Mouse (Mus musculus): Measurements from ENCODE around the gene Hsd17b14. TPM values are rescaled to one million over a fixed set of nuclear protein-coding genes. Genes with fewer than 3 reads are reported as not detected.
A peak's percentile ranks its signal among the peaks of the same experiment; 100 is the strongest.

Hsd17b14 gene
- polyA plus RNA-seq, 1 experiment from 2014 or later = not detected

- Histone ChIP-seq H3K4me2 (ENCODE audit: low read length) (peak overlapping the region; percentile 59), H3K4me3 (replicated peaks; ENCODE audit: low read depth, low read length) (peak overlapping the region; percentile 36), H3K27ac (replicated peaks; ENCODE audit: low read depth, low read length) (peak overlapping the region; percentile 65), H3K4me1 (ENCODE audit: control insufficient read depth, insufficient read depth, low read length) (no peaks in the 10 kb centered on the region), H3K36me3 (ENCODE audit: control insufficient read depth, insufficient read depth, low read length) (peaks cover 14% of the 10 kb centered on the region; the same call in 1 of the 2 replicates), H3K9ac (replicated peaks; ENCODE audit: low read length) (peak overlapping the region; percentile 44; the same call in 1 of the 2 replicates), H3K9me3 (ENCODE audit: control insufficient read depth, low read length) (no peaks in the 10 kb centered on the region), H3K27me3 (ENCODE audit: control insufficient read depth, insufficient read depth, low read length) (no peaks in the 10 kb centered on the region)
- 5% methylated on average over 19 of the region's 19 CpGs for WGBS
- DNase-seq = peak; percentile 96
- peak; percentile 98 for ATAC-seq (ENCODE audit: low FRiP score, low TSS enrichment)
These were observed 34.5 kb downstream of the Hsd17b14 start for GRCm38 (mm10) chr7:45589173-45589572.

GRCm38 (mm10) chr7:45589898-45590297 lies 35.2 kb downstream of the Hsd17b14 start:
- Histone ChIP-seq H3K9me3 (ENCODE audit: control insufficient read depth, low read length) (no peaks in the 10 kb centered on the region), H3K27ac (replicated peaks; ENCODE audit: low read depth, low read length) (no peak overlapping the region), H3K4me3 (replicated peaks; ENCODE audit: low read depth, low read length) (no peak overlapping the region), H3K36me3 (ENCODE audit: control insufficient read depth, insufficient read depth, low read length) (0 out of 2 replicates have a peak, but pooled peaks cover 12% of the 10 kb centered on the region), H3K4me2 (ENCODE audit: low read length) (no peak overlapping the region), H3K9ac (replicated peaks; ENCODE audit: low read length) (no peak overlapping the region), H3K27me3 (ENCODE audit: control insufficient read depth, insufficient read depth, low read length) (no peaks in the 10 kb centered on the region), H3K4me1 (ENCODE audit: control insufficient read depth, insufficient read depth, low read length) (no peaks in the 10 kb centered on the region)
- DNase-seq (no peak), ATAC-seq (ENCODE audit: low FRiP score, low TSS enrichment) (no peak)
- 95% methylated on average over 5 of the region's 5 CpGs for WGBS

DNA sequence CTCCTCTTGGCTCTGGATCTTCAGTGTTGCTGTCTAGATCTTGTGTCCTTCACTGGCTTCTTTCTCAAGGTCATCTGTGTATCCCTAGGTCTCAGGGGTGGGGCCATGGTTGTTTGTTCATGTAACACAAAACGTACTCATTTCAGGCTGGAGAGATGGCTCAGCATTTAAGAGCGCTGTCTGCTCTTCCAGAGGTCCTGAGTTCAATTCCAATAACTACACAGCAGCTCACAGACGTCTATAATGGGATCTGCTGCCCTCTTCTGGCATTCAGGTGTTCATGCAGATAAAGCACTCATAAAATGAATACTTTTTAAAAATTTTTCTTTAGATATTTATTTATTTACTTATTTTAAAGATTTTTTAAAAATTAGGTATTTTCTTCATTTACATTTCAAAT lies 36.2 kb downstream of the Hsd17b14 start:
- Histone ChIP-seq H3K4me2 (ENCODE audit: low read length) (no peak overlapping the region), H3K4me3 (replicated peaks; ENCODE audit: low read depth, low read length) (no peak overlapping the region), H3K4me1 (ENCODE audit: control insufficient read depth, insufficient read depth, low read length) (no peaks in the 10 kb centered on the region), H3K27me3 (ENCODE audit: control insufficient read depth, insufficient read depth, low read length) (no peaks in the 10 kb centered on the region), H3K9ac (replicated peaks; ENCODE audit: low read length) (no peak overlapping the region), H3K27ac (replicated peaks; ENCODE audit: low read depth, low read length) (no peak overlapping the region), H3K36me3 (ENCODE audit: control insufficient read depth, insufficient read depth, low read length) (0 out of 2 replicates have a peak, but pooled peaks cover 2% of the 10 kb centered on the region), H3K9me3 (ENCODE audit: control insufficient read depth, low read length) (no peaks in the 10 kb centered on the region)
- 63% methylated on average over 3 of the region's 3 CpGs for WGBS
- no peak for ATAC-seq (ENCODE audit: low FRiP score, low TSS enrichment)
- peak; percentile 31 for DNase-seq

DNA sequence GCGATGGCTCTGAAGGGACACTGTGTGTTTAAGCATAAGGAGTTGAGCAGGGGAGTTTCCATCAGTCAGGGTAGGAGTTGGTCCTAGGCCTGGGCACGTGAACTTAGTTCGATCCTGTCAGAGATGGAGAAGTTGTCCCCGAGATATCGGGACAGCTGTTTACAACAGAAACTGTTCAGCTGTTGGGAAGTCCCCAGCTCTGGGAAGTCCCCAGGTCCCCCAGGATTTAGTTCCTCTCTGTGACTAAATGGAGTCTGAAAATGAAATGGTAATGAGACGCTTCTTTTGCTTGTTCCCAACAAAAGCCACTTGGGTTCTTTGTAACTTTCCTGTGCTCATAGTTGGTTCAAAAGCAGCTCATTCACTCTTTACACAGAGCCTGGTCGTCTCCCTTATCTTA lies 37.2 kb downstream of the Hsd17b14 start:
- H3K27ac ChIP-seq (replicated peaks; ENCODE audit: low read depth, low read length) = no peak overlapping the region
- 75% methylated on average over 7 of the region's 7 CpGs for WGBS

GRCm38 (mm10) chr7:45593118-45593815 lies 38.6 kb downstream of the Hsd17b14 start:
- no peak overlapping the region for H3K9ac ChIP-seq (replicated peaks; ENCODE audit: low read length)
- DNase-seq = peak; percentile 84
- WGBS = 24% methylated on average over 10 of the region's 10 CpGs
- H3K4me3 ChIP-seq (replicated peaks; ENCODE audit: low read depth, low read length) = no peak overlapping the region
- no peak for ATAC-seq (ENCODE audit: low FRiP score, low TSS enrichment)
- no peaks in the 10 kb centered on the region for H3K4me1 ChIP-seq (ENCODE audit: control insufficient read depth, insufficient read depth, low read length)
- no peaks in the 10 kb centered on the region for H3K27me3 ChIP-seq (ENCODE audit: control insufficient read depth, insufficient read depth, low read length)
- no peaks in the 10 kb centered on the region for H3K9me3 ChIP-seq (ENCODE audit: control insufficient read depth, low read length)
- H3K27ac ChIP-seq (replicated peaks; ENCODE audit: low read depth, low read length) = no peak overlapping the region
- no peak overlapping the region for H3K4me2 ChIP-seq (ENCODE audit: low read length)
- H3K36me3 ChIP-seq (ENCODE audit: control insufficient read depth, insufficient read depth, low read length) = no peaks in the 10 kb centered on the region

More for the DNA sequence above, 37.2 kb downstream of the Hsd17b14 start:
- no peaks in the 10 kb centered on the region for H3K9me3 ChIP-seq (ENCODE audit: control insufficient read depth, low read length)
- no peak overlapping the region for H3K4me2 ChIP-seq (ENCODE audit: low read length)
- H3K27me3 ChIP-seq (ENCODE audit: control insufficient read depth, insufficient read depth, low read length) = no peaks in the 10 kb centered on the region
- H3K4me1 ChIP-seq (ENCODE audit: control insufficient read depth, insufficient read depth, low read length) = no peaks in the 10 kb centered on the region
- H3K36me3 ChIP-seq (ENCODE audit: control insufficient read depth, insufficient read depth, low read length) = no peaks in the 10 kb centered on the region
- H3K9ac ChIP-seq (replicated peaks; ENCODE audit: low read length) = no peak overlapping the region
- ATAC-seq (ENCODE audit: low FRiP score, low TSS enrichment) (no peak), DNase-seq (no peak)
- H3K4me3 ChIP-seq (replicated peaks; ENCODE audit: low read depth, low read length) = no peak overlapping the region

- H3K9ac ChIP-seq (replicated peaks; ENCODE audit: low read length) = no peak overlapping the region
- no peaks in the 10 kb centered on the region for H3K36me3 ChIP-seq (ENCODE audit: control insufficient read depth, insufficient read depth, low read length)
- no peak for DNase-seq
- H3K4me3 ChIP-seq (replicated peaks; ENCODE audit: low read depth, low read length) = no peak overlapping the region
- H3K4me2 ChIP-seq (ENCODE audit: low read length) = no peak overlapping the region
- H3K9me3 ChIP-seq (ENCODE audit: control insufficient read depth, low read length) = no peaks in the 10 kb centered on the region
- H3K27me3 ChIP-seq (ENCODE audit: control insufficient read depth, insufficient read depth, low read length) = no peaks in the 10 kb centered on the region
- WGBS = 86% methylated on average over 4 of the region's 4 CpGs
- no peak overlapping the region for H3K27ac ChIP-seq (replicated peaks; ENCODE audit: low read depth, low read length)
- H3K4me1 ChIP-seq (ENCODE audit: control insufficient read depth, insufficient read depth, low read length) = no peaks in the 10 kb centered on the region
- ATAC-seq (ENCODE audit: low FRiP score, low TSS enrichment) = no peak
These were observed 40.5 kb downstream of the Hsd17b14 start for GRCm38 (mm10) chr7:45595176-45595575.

GRCm38 (mm10) chr7:45596107-45596506 lies 41.4 kb downstream of the Hsd17b14 start:
- no peaks in the 10 kb centered on the region for H3K9me3 ChIP-seq (ENCODE audit: control insufficient read depth, low read length)
- ATAC-seq (ENCODE audit: low FRiP score, low TSS enrichment) (no peak), DNase-seq (no peak)
- no peak overlapping the region for H3K9ac ChIP-seq (replicated peaks; ENCODE audit: low read length)
- H3K36me3 ChIP-seq (ENCODE audit: control insufficient read depth, insufficient read depth, low read length) = no peaks in the 10 kb centered on the region
- WGBS = 85% methylated on average over 1 of the region's 1 CpGs
- H3K4me2 ChIP-seq (ENCODE audit: low read length) = no peak overlapping the region
- no peak overlapping the region for H3K4me3 ChIP-seq (replicated peaks; ENCODE audit: low read depth, low read length)
- H3K27me3 ChIP-seq (ENCODE audit: control insufficient read depth, insufficient read depth, low read length) = no peaks in the 10 kb centered on the region
- H3K4me1 ChIP-seq (ENCODE audit: control insufficient read depth, insufficient read depth, low read length) = no peaks in the 10 kb centered on the region
- no peak overlapping the region for H3K27ac ChIP-seq (replicated peaks; ENCODE audit: low read depth, low read length)

DNA sequence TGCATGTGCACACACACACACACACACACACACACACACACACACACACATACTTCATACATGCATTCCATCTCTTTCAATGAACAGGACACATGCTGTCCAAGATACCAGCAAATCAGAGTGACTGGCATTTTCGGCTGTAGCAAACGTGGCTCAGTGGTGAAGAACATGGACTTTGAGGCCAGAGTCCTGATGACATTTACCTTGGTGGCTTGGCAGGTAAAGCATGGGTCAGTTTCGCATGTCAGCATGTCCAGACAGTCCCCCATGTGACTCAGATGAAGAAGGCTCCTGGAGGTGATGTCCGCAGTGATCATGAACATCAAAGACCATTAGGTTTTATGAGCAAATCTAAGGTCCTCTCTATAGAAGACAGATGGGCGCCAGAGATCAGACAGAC lies 42.3 kb downstream of the Hsd17b14 start:
- DNase-seq (no peak), ATAC-seq (ENCODE audit: low FRiP score, low TSS enrichment) (no peak)
- WGBS = 92% methylated on average over 5 of the region's 5 CpGs
- no peaks in the 10 kb centered on the region for H3K36me3 ChIP-seq (ENCODE audit: control insufficient read depth, insufficient read depth, low read length)
- H3K27ac ChIP-seq (replicated peaks; ENCODE audit: low read depth, low read length) = no peak overlapping the region
- no peaks in the 10 kb centered on the region for H3K4me1 ChIP-seq (ENCODE audit: control insufficient read depth, insufficient read depth, low read length)
- H3K9me3 ChIP-seq (ENCODE audit: control insufficient read depth, low read length) = no peaks in the 10 kb centered on the region
- H3K9ac ChIP-seq (replicated peaks; ENCODE audit: low read length) = no peak overlapping the region
- H3K4me2 ChIP-seq (ENCODE audit: low read length) = no peak overlapping the region
- H3K4me3 ChIP-seq (replicated peaks; ENCODE audit: low read depth, low read length) = no peak overlapping the region
- H3K27me3 ChIP-seq (ENCODE audit: control insufficient read depth, insufficient read depth, low read length) = no peaks in the 10 kb centered on the region

DNA sequence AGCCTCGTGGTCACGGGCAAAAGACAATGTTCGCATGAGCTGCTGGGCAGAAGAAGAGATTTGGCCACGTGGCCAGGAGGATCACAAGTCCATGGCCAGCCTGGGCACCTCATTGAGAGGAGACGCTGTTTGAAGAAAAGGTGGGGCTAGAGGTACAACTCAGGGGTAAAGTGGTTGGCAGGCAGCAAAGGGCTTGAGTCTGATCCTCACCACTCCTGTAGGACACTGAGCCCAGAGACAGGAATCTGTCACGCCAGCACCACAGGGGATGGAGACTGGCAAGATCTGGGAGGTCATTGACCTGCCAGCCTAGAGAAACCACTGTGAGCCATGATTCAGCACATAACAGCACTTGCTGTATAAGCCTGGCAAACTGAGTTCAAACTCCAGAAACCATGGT lies 42.8 kb downstream of the Hsd17b14 start:
- Histone ChIP-seq H3K36me3 (ENCODE audit: control insufficient read depth, insufficient read depth, low read length) (no peaks in the 10 kb centered on the region), H3K4me1 (ENCODE audit: control insufficient read depth, insufficient read depth, low read length) (no peaks in the 10 kb centered on the region), H3K27me3 (ENCODE audit: control insufficient read depth, insufficient read depth, low read length) (no peaks in the 10 kb centered on the region), H3K9me3 (ENCODE audit: control insufficient read depth, low read length) (no peaks in the 10 kb centered on the region), H3K9ac (replicated peaks; ENCODE audit: low read length) (no peak overlapping the region), H3K4me2 (ENCODE audit: low read length) (no peak overlapping the region), H3K27ac (replicated peaks; ENCODE audit: low read depth, low read length) (no peak overlapping the region), H3K4me3 (replicated peaks; ENCODE audit: low read depth, low read length) (no peak overlapping the region)
- ATAC-seq (ENCODE audit: low FRiP score, low TSS enrichment) (no peak), DNase-seq (no peak)
- WGBS = 94% methylated on average over 6 of the region's 6 CpGs

All from midbrain, embryonic 14.5 days (tissue).